8 mouse cellular contexts compared by ENCODE assay signal in the genomic region with DNA sequence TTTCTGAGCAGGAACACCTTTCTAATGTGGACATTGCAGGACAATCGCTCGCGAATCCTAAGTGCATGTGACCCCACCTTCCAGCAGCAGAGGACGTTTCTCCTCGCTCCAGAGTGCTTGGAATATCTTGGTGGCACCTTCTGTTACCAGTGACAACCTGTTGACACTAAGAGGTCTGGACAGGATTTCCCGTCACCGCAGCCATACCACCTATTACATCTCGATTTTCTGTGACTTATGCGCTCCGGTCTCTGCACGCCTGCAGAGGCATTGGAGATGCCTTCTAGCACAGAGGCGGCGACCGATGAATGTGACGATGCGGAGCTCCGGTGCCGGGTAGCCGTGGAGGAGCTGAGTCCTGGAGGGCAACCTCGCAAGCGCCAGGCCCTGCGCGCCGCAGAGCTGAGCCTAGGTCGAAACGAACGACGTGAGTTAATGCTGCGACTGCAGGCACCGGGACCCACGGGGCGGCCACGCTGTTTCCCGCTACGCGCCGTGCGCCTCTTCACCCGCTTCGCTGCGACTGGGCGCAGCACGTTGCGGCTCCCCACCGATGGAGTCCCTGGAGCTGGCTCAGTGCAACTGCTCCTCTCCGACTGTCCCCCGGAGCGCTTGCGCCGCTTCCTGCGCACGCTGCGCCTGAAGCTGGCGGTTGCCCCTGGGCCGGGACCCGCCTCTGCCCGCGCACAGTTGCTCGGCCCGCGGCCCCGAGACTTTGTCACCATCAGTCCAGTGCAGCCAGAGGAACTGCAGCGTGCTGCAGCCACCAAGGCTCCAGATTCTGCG. TPM values are rescaled to one million over a fixed set of nuclear protein-coding genes. Genes with fewer than 3 reads are reported as not detected.
A peak's percentile ranks its signal among the peaks of the same experiment; 100 is the strongest.
DNase-seq lines count a peak whose midpoint lies in the region; ATAC-seq and TF ChIP-seq lines count a peak whose summit lies in the region.

No protein-coding gene starts in this region.

- no peak for TF ChIP-seq CTCF in cortical plate, adult 2 months (IDR thresholded peaks at IDR 0.05; ENCODE audit: extremely low read depth, insufficient read depth, low read length)
- no peak for TF ChIP-seq CTCF in heart, postnatal 0 days (IDR thresholded peaks at IDR 0.05; ENCODE audit: low read depth)
- no peak for TF ChIP-seq CTCF in olfactory bulb, adult 2 months (IDR thresholded peaks at IDR 0.05; ENCODE audit: insufficient read depth, low read depth, low read length)

- peak; percentile 31 for DNase-seq in gastrocnemius, postnatal 14 days
- DNase-seq in gastrocnemius, postnatal 36 days, result no peak
- DNase-seq in CD4-positive helper T cell, adult 2 months (ENCODE audit: low read depth, low spot score), result peak; percentile 47
- peak; percentile 10 for DNase-seq in heart, postnatal 0 days (ENCODE audit: low spot score)
- no peak for DNase-seq in c-Kit-positive CD71-positive TER-119-positive erythroid progenitor cells, embryonic 14.5 days (ENCODE audit: low spot score)

- H3K4me1 ChIP-seq in cortical plate, adult 2 months (ENCODE audit: control insufficient read depth, insufficient read depth, low read length), result no peaks in the 10 kb centered on the region
- H3K4me1 ChIP-seq in heart, postnatal 0 days (ENCODE audit: control insufficient read depth, insufficient read depth), result peaks cover 14% of the 10 kb centered on the region; the same call in 1 of the 2 replicates
- H3K4me1 ChIP-seq in liver, embryonic 12.5 days, result peaks cover 50% of the 10 kb centered on the region
- peaks cover 17% of the 10 kb centered on the region for H3K4me1 ChIP-seq in olfactory bulb, adult 2 months (ENCODE audit: control insufficient read depth, insufficient read depth, low read length)

- no peak for TF ChIP-seq EP300 in heart, postnatal 0 days (IDR thresholded peaks at IDR 0.05; ENCODE audit: low read depth)

- H3K9ac ChIP-seq in heart, postnatal 0 days (replicated peaks; ENCODE audit: low read depth, low read length), result peak overlapping the region; percentile 58
- H3K9ac ChIP-seq in liver, embryonic 12.5 days, result peak overlapping the region; percentile 90

- peaks cover 14% of the 10 kb centered on the region for H3K36me3 ChIP-seq in heart, postnatal 0 days (replicated peaks; ENCODE audit: control insufficient read depth, insufficient read depth, low read length)
- peaks cover 43% of the 10 kb centered on the region for H3K36me3 ChIP-seq in liver, embryonic 12.5 days

- H3K9me3 ChIP-seq in heart, postnatal 0 days (replicated peaks; ENCODE audit: control insufficient read depth, low read length), result no peaks in the 10 kb centered on the region
- no peaks in the 10 kb centered on the region for H3K9me3 ChIP-seq in liver, embryonic 12.5 days (replicated peaks)

- intact Hi-C loops in gastrocnemius, postnatal 14 days (cut with DNase I; ENCODE audit: low total_unique reads), result no loop called here
- intact Hi-C loops in gastrocnemius, postnatal 36 days (cut with DNase I), result no loop called here

- no peak overlapping the region for H3K27ac ChIP-seq in cortical plate, adult 2 months (ENCODE audit: insufficient read depth, low read length)
- H3K27ac ChIP-seq in heart, postnatal 0 days (ENCODE audit: low read depth), result peak overlapping the region; percentile 52; the same call in 1 of the 2 replicates
- H3K27ac ChIP-seq in liver, embryonic 12.5 days, result peak overlapping the region; percentile 87
- H3K27ac ChIP-seq in olfactory bulb, adult 2 months (ENCODE audit: insufficient read depth, low read depth, low read length), result no peak overlapping the region

- H3K4me3 ChIP-seq in cortical plate, adult 2 months (ENCODE audit: insufficient read depth, low read length), result peak overlapping the region; percentile 29
- peak overlapping the region; percentile 69 for H3K4me3 ChIP-seq in heart, postnatal 0 days (ENCODE audit: low read depth, low read length)
- peak overlapping the region; percentile 79 for H3K4me3 ChIP-seq in liver, embryonic 12.5 days
- H3K4me3 ChIP-seq in olfactory bulb, adult 2 months (ENCODE audit: insufficient read depth, low read depth, low read length), result peak overlapping the region; percentile 42

- under 1% methylated on average over 64 of the region's 64 CpGs for WGBS in heart, postnatal 0 days
- under 1% methylated on average over 64 of the region's 64 CpGs for WGBS in liver, embryonic 12.5 days (ENCODE audit: insufficient replicate concordance)
- WGBS in olfactory bulb, adult 2 months, result under 1% methylated on average over 64 of the region's 64 CpGs

- peak overlapping the region; percentile 92 for H3K4me2 ChIP-seq in heart, postnatal 0 days (ENCODE audit: low read depth, low read length)
- H3K4me2 ChIP-seq in liver, embryonic 12.5 days, result peak overlapping the region; percentile 97

- peak; percentile 27 for ATAC-seq in heart, postnatal 0 days (ENCODE audit: insufficient read depth, low read depth)
- peak; percentile 50 for ATAC-seq in liver, embryonic 12.5 days

- TF ChIP-seq POLR2A in cortical plate, adult 2 months (IDR thresholded peaks at IDR 0.05; ENCODE audit: extremely low read depth, insufficient read depth, low read length), result no peak
- TF ChIP-seq POLR2A in olfactory bulb, adult 2 months (IDR thresholded peaks at IDR 0.05; ENCODE audit: insufficient read depth, low read depth, low read length), result no peak

- no peaks in the 10 kb centered on the region for H3K27me3 ChIP-seq in heart, postnatal 0 days (ENCODE audit: control insufficient read depth, insufficient read depth, low read length)
- no peaks in the 10 kb centered on the region for H3K27me3 ChIP-seq in liver, embryonic 12.5 days (replicated peaks)

RNA-seq across cellular contexts. Expression of gene Pif1, which starts 0.8 kb away (rescaled TPM):
- under 1 TPM; 0.44 to 0.57 TPM for total RNA-seq in gastrocnemius, postnatal 14 days (2021)
- under 1 TPM in 1 of 2 experiments, not detected in 1; 0.92 TPM for total RNA-seq in gastrocnemius, postnatal 36 days (2021)
- polyA plus RNA-seq in cortical plate, adult 2 months (2012; rRNA removed), result 0.11 and 0.23 TPM in 2 replicates
- total RNA-seq in heart, postnatal 0 days (2014; rRNA removed; ENCODE audit: low replicate concordance), result 7.1 and 32.7 TPM in 2 replicates
- 2.5 and 2.6 TPM in 2 replicates for polyA plus RNA-seq in heart, postnatal 0 days (2015; fragmentation: Nextera tagmentation; extraction: Ambion mirVana)
- 16.1 and 17.4 TPM in 2 replicates for polyA plus RNA-seq in liver, embryonic 12.5 days (2016; fragmentation: Nextera tagmentation; extraction: Ambion mirVana)
- polyA plus RNA-seq in olfactory bulb, adult 2 months (2012; ENCODE audit: insufficient read depth, insufficient read length, low replicate concordance, missing spikeins), result not detected in 2 replicates

RNA-seq across cellular contexts. Expression of gene Plekho2, which starts 7.9 kb away (rescaled TPM):
- total RNA-seq in gastrocnemius, postnatal 14 days (2021), result 10 to 100 TPM in 1 of 2 experiments, 1 to 10 TPM in 1; 8.3 to 10.7 TPM
- 1 to 10 TPM; 5.2 to 5.9 TPM for total RNA-seq in gastrocnemius, postnatal 36 days (2021)
- polyA plus RNA-seq in cortical plate, adult 2 months (2012; rRNA removed), result 15.3 and 15.4 TPM in 2 replicates
- 12.8 and 21.0 TPM in 2 replicates for total RNA-seq in heart, postnatal 0 days (2014; rRNA removed; ENCODE audit: low replicate concordance)
- 7.6 and 8.3 TPM in 2 replicates for polyA plus RNA-seq in heart, postnatal 0 days (2015; fragmentation: Nextera tagmentation; extraction: Ambion mirVana)
- 37.2 and 39.1 TPM in 2 replicates for polyA plus RNA-seq in liver, embryonic 12.5 days (2016; fragmentation: Nextera tagmentation; extraction: Ambion mirVana)
- polyA plus RNA-seq in olfactory bulb, adult 2 months (2012; ENCODE audit: insufficient read depth, insufficient read length, low replicate concordance, missing spikeins), result not detected in 2 replicates

RNA-seq across cellular contexts. Expression of gene Rbpms2, which starts 41.7 kb away (rescaled TPM):
- total RNA-seq in gastrocnemius, postnatal 14 days (2021), result 1 to 10 TPM; 2.2 to 2.6 TPM
- 1 to 10 TPM; 1.7 to 1.9 TPM for total RNA-seq in gastrocnemius, postnatal 36 days (2021)
- polyA plus RNA-seq in cortical plate, adult 2 months (2012; rRNA removed), result 4.0 and 4.9 TPM in 2 replicates
- 94.5 and 121 TPM in 2 replicates for total RNA-seq in heart, postnatal 0 days (2014; rRNA removed; ENCODE audit: low replicate concordance)
- polyA plus RNA-seq in heart, postnatal 0 days (2015; fragmentation: Nextera tagmentation; extraction: Ambion mirVana), result 108 and 117 TPM in 2 replicates
- 19.2 and 19.3 TPM in 2 replicates for polyA plus RNA-seq in liver, embryonic 12.5 days (2016; fragmentation: Nextera tagmentation; extraction: Ambion mirVana)
- polyA plus RNA-seq in olfactory bulb, adult 2 months (2012; ENCODE audit: insufficient read depth, insufficient read length, low replicate concordance, missing spikeins), result not detected in 2 replicates

Comparison
In these comparisons a context has a peak if more than half of its experiments do, and no peak if none do; other contexts are left out.
1. DNase-seq: peak in gastrocnemius, postnatal 14 days (single experiment), CD4-positive helper T cell, adult 2 months (single experiment) and heart, postnatal 0 days (single experiment); none in gastrocnemius, postnatal 36 days (0 of 2) and c-Kit-positive CD71-positive TER-119-positive erythroid progenitor cells, embryonic 14.5 days (single experiment).
2. H3K27ac ChIP-seq: peak in heart, postnatal 0 days (single experiment) and liver, embryonic 12.5 days (single experiment); none in cortical plate, adult 2 months (single experiment) and olfactory bulb, adult 2 months (single experiment).
3. H3K4me3 ChIP-seq: peak in every context shown above with its lines; median percentile 79 in liver, embryonic 12.5 days; 69 in heart, postnatal 0 days; 42 in olfactory bulb, adult 2 months; 29 in cortical plate, adult 2 months.